Mouse (Mus musculus): ENCODE data around the gene Slc9b1.

Gene Slc9b1

GRCm38 (mm10) chr3:135347739-135348264 is at the start of gene Slc9b1:
Gene Slc9b1 (plus strand): TSS chr3:135348029.
- no peak for DNase-seq (ENCODE audit: low spot score)

- DNase-seq (ENCODE audit: low spot score): peak; percentile 70
Measured at GRCm38 (mm10) chr3:135298560-135298959, 49.3 kb upstream of the Slc9b1 start.

- DNase-seq (ENCODE audit: low spot score): peak; percentile 43
Measured at GRCm38 (mm10) chr3:135300081-135300480, 47.7 kb upstream of the Slc9b1 start.

GRCm38 (mm10) chr3:135304060-135304459 is 43.8 kb upstream of the Slc9b1 start:
- no peak for DNase-seq (ENCODE audit: low spot score)

GRCm38 (mm10) chr3:135304566-135304965 is 43.3 kb upstream of the Slc9b1 start:
- DNase-seq (ENCODE audit: low spot score): peak; percentile 18

GRCm38 (mm10) chr3:135307411-135308259 is 40.2 kb upstream of the Slc9b1 start, which contains the start of gene Slc9b2:
Gene Slc9b2 (plus strand): TSS chr3:135307700.
- no peak for DNase-seq (ENCODE audit: low spot score)

- no peak for DNase-seq (ENCODE audit: low spot score)
Measured at GRCm38 (mm10) chr3:135312916-135313491, 34.8 kb upstream of the Slc9b1 start.

GRCm38 (mm10) chr3:135313727-135314126 is 34.1 kb upstream of the Slc9b1 start:
- no peak for DNase-seq (ENCODE audit: low spot score)

- DNase-seq (ENCODE audit: low spot score): no peak
Measured at GRCm38 (mm10) chr3:135314811-135315210, 33.0 kb upstream of the Slc9b1 start.

GRCm38 (mm10) chr3:135315720-135316425 is 32.0 kb upstream of the Slc9b1 start:
- no peak for DNase-seq (ENCODE audit: low spot score)

- no peak for DNase-seq (ENCODE audit: low spot score)
Measured at GRCm38 (mm10) chr3:135318331-135318730, 29.5 kb upstream of the Slc9b1 start.

GRCm38 (mm10) chr3:135324354-135324753 is 23.5 kb upstream of the Slc9b1 start:
- DNase-seq (ENCODE audit: low spot score): no peak

GRCm38 (mm10) chr3:135327176-135327575 is 20.7 kb upstream of the Slc9b1 start:
- no peak for DNase-seq (ENCODE audit: low spot score)

- DNase-seq (ENCODE audit: low spot score): peak; percentile 24
Measured at GRCm38 (mm10) chr3:135327601-135328000, 20.2 kb upstream of the Slc9b1 start.

- DNase-seq (ENCODE audit: low spot score): peak; percentile 24
Measured at GRCm38 (mm10) chr3:135328560-135328959, 19.3 kb upstream of the Slc9b1 start.

GRCm38 (mm10) chr3:135332691-135333090 is 15.1 kb upstream of the Slc9b1 start:
- DNase-seq (ENCODE audit: low spot score): no peak

- DNase-seq (ENCODE audit: low spot score): no peak
Measured at GRCm38 (mm10) chr3:135333763-135334162, 14.1 kb upstream of the Slc9b1 start.

GRCm38 (mm10) chr3:135349022-135349421 is 1.2 kb downstream of the Slc9b1 start:
- no peak for DNase-seq (ENCODE audit: low spot score)

- no peak for DNase-seq (ENCODE audit: low spot score)
Measured at GRCm38 (mm10) chr3:135351857-135352256, 4.0 kb downstream of the Slc9b1 start.

- no peak for DNase-seq (ENCODE audit: low spot score)
Measured at GRCm38 (mm10) chr3:135357394-135357793, 9.6 kb downstream of the Slc9b1 start.

GRCm38 (mm10) chr3:135375836-135376235 is 28.0 kb downstream of the Slc9b1 start:
- DNase-seq (ENCODE audit: low spot score): peak; percentile 17

GRCm38 (mm10) chr3:135377445-135377844 is 29.6 kb downstream of the Slc9b1 start:
- DNase-seq (ENCODE audit: low spot score): no peak
